Mouse (Mus musculus) kidney, postnatal 14 days (tissue): ENCODE results near the gene Unc79.

Source experiments
- DNase-seq: peaks from one replicate; pipeline ENCODE4 v3.0.0; 2022; ENCODE audit warnings: mixed read lengths

The Unc79 gene

GRCm38 (mm10) chr12:103129395-103130248, 181.0 kb downstream of the Unc79 start:
- DNase-seq: no peak

GRCm38 (mm10) chr12:103131419-103131818, 182.8 kb downstream of the Unc79 start:
- DNase-seq: no peak

DNA sequence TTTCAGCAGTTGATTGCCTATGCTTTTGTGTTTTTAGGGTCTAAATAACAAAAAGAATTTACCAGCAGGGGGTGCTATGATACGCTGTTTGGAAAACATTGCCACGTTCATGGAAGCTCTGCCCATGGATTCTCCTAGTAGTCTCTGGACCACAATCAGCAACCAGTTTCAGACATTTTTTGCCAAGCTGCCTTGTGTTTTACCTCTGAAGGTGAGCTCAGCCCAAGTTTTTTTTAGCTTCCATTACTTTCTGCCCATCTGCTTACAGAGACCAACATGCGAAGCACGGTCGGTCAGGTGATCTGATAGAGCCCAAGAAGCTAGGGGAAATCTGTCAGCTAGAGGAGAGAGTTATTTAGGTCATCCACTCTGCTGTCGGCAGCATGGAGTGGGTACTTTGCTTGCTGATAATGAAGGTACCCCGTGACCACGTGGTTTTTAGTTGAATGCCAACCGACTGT, 193.9 kb downstream of the Unc79 start:
- DNase-seq: peak; percentile 54

GRCm38 (mm10) chr12:103143798-103144565, 195.3 kb downstream of the Unc79 start:
- peak; percentile 67 for DNase-seq

- no peak for DNase-seq
These were observed 201.6 kb downstream of the Unc79 start for GRCm38 (mm10) chr12:103150247-103150646.

- no peak for DNase-seq
These were observed 206.3 kb downstream of the Unc79 start for GRCm38 (mm10) chr12:103154927-103155326.

GRCm38 (mm10) chr12:103155406-103155805, 206.7 kb downstream of the Unc79 start:
- no peak for DNase-seq

DNA sequence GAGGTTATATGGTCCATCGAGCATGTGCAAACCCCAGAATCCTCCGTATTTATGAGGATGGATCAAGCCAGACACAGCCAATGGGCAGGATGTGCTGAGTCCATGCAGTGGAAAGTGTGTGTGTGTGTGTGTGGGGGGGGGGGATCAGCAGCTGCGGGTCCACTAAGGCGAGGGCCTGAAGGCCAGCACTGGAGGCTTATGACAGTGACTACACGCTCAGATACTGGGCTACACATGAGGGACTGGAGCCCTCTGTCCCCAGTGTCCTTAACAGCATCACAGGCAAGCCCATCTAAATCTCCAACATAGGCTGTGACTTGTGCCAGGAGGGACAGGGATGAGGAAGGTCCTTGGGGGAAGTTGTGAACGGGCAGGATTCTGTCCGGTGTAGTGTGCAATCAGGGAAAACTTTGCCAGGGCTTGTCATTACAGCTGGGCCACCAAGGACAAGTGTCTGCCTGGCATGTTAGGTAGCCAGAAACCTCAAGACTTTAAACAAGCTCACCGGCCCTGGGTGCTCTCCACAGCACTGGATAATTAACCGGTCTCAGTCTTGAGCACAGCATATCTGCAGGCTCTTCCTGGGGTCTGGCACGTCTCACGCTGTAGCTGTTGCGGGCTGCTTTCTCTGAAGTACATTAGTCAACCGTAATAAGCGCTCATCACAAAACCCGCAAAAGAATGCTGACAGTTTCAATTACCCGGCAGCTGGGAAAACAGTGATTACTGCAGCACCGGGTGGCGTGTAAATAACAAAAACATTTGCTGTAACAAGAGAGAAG, 208.7 kb downstream of the Unc79 start:
- DNase-seq: no peak

- no peak for DNase-seq
These were observed 210.4 kb downstream of the Unc79 start for GRCm38 (mm10) chr12:103159016-103159415.

DNA sequence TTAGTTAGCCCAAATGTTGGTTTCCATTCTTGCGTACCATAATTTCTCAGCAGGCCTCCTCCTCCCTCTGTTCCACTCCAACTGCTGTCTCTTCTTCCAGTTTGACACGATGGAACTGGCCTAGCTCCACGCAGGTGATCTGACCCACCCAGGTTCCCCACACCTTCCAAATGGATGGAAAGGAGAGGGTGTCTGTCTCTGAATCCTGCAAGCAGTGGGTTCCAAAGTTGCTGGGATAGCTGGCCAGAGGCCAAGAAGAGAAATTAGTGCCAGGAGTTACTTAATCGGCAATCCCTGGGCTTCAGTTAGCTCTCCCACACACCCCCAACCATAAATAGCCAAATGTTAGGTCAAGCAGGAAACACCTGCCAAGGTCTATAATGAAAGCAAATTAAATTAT, 212.1 kb downstream of the Unc79 start:
- DNase-seq: no peak

GRCm38 (mm10) chr12:103163596-103163995, 214.9 kb downstream of the Unc79 start:
- DNase-seq: no peak

DNA sequence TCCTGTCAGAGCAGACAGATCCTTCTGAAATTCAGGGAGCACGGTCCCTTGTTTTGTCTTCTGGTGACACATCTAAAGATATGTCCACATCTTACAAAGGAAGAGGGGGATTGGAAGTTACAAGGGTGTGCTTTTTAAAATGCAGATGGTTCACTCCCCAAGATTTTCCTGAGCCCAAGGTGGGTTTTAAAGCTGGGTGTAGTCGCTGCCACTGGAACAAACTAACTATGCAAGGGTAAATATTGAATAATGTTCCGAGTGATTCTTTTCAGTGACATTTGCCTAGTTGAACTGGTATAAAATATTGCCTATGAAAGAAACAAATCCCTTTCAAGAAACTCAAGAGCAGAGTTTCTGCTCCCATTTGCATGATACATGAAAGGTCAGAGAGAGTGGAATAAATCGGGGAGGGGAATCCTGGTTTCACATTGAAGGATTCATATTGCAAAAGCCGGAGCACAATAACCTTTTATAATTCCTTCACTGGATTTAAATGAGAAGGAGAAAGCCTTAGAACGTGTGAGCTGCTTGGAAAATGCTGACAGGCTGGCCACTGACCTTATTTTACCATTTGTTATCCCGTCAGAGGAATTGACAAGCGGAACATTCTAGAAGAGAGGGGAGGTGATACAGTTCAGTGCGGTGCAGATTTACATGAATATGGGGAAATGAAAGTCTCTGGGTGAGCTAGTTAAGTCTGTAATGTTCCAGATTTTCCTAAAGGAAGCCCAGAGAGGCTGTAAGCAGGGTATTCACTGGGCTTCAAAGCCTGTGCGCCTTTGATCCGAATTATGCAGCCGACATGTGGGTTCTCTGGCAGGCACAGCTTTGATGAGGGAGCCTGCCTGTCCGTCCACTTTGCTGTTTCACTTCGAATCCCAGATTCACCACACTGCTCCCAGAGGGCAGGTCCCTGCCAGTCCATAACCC, 215.7 kb downstream of the Unc79 start:
- no peak for DNase-seq

GRCm38 (mm10) chr12:103168892-103169291, 220.2 kb downstream of the Unc79 start:
- DNase-seq: no peak

DNA sequence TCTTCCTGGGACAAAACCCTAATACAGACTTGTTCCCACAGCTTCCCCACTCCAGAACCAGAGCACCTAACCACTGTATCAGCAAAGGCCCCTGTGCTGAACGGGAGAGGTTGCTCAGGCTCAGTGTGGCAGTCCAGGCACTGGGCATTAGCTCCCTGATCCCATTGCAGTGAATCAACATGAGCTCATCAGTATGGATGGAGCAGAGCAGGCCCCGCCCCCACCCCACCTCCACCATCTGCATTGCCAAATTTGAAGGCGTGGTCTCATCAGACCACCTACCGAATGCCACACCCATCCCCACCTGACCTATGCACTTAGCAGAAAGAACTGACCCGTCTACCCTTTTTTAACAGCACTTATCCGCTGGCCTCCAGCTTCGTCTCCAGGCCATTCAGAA, 234.4 kb downstream of the Unc79 start:
- DNase-seq: no peak

DNA sequence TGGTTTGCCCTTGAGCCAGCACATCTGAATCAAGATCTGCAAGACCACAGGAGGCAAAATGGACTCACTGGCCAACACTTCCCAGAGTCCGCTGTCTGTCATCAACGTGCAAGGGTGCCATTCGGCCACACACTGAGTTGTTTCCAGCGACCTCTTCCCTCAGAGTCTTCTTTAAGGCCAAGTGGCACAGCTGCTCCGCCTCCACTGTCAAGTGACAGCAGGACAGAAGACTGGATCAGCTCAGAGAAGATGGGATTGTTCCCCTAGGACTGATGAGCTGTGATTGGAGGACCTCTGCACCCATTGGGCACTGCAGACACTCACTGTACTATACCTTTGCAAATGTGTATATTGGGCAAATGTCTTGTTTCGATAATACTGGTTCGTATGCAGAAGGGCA, 238.4 kb downstream of the Unc79 start:
- DNase-seq: no peak

- DNase-seq: no peak
These were observed 239.6 kb downstream of the Unc79 start for GRCm38 (mm10) chr12:103188223-103188622.

DNA sequence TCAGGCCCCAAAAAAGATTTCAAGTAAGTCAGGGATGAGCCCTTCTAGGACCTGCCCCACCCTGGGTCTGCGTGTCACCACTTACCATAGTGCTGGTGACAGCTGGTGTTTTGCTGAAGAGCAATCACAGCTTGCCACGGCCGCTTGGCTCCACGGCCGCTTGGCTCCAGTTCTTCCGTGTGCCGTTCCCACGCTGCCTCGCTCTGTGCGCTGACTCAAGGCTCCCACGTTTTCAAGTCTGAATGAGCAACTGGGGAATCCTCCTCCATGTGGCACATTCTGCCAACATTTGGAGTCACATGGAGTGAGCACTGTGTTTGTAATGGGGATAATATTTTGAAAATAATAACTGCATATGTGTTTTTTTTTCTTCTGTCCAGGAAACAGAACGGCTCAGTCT, 241.1 kb downstream of the Unc79 start:
- no peak for DNase-seq

- DNase-seq: no peak
These were observed 244.3 kb downstream of the Unc79 start for GRCm38 (mm10) chr12:103192996-103193395.

DNA sequence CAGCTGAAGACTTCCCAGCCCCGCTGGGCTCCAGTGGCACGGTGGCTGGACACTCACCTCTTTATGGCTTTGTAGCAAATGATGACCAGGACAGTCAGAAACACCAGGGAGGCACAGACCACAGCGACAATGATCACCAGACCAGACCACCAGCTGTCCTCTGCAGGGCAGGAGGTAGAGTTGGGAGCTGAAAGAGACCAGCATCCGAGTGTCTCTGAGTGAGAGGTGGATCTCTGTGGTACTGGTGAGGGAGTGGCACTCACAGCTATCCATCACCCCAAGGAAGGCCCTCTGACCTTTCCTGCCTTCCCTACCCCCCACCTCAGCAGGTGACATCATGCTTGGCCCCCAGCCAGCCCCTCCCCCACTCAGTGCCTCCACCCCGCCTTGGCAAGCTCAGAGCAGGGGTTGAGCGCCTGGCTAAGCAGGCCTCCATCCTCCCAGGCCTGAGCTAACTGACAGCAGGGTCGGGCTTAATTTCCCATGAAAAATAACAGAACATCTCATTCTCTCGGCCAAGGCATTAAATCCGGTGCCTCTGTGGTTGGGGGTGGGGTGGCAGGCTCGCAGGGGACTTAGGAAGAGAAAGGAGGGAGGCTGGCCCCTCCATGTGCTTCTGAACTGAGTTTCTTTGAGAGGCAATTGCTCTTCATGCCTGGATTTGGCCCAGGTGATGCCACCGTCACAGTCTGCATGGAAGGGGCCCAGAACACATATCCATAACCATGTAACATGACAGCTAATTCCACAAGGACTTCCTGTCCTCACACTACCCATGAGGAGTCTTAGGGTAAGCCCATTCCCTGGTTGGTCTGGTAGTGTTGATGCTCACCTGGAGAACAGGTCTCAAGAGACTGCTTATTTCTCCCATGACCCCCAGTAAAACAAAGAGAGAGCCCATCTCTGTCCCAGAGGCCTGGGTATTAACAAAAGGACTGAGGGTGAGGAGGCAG, 254.2 kb downstream of the Unc79 start:
- peak; percentile 7 for DNase-seq

DNA sequence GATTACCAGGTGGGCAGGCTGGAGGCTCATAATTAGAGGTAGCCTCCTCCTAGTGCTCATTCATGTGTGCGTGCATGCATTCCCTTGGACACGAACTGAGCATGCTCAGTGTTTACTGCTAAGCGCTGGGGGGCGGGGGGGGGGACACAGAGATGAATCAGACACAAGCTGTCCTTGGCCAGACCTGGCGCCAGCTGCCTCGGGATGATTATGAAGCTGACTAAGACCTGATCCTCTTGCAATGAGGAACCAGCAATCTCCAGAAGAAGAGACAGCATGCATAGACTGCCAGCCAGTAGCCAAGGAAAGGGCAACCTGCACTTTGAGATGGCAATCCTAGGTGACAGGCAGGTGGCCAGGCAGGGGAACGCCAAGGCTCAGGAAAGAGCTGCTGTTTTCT, 256.9 kb downstream of the Unc79 start:
- no peak for DNase-seq

GRCm38 (mm10) chr12:103209581-103209980, 260.9 kb downstream of the Unc79 start:
- no peak for DNase-seq
